Mouse (Mus musculus) midbrain, embryonic 10.5 days (tissue): Measurements from ENCODE around the gene Tmprss11g. TPM values are rescaled to one million over a fixed set of nuclear protein-coding genes. Genes with fewer than 3 reads are reported as not detected.

Source experiments
- polyA plus RNA-seq: library from polyadenylated mRNA; unstranded; fragments of >200 nt; fragmentation: Nextera tagmentation; extraction: Ambion mirVana; gene quantifications from 2 replicates; pipeline ENCODE4 v1.2.1, GENCODE M21; 2016

Tmprss11g gene
- polyA plus RNA-seq, 1 experiment from 2014 or later, result not detected

Other genes starting within 250 kb of the Tmprss11g start
- gene Tmprss11c, start 229.3 kb downstream of the Tmprss11g start, polyA plus RNA-seq, result not detected in 2 replicates
- gene Tmprss11d, start 145.2 kb downstream of the Tmprss11g start, polyA plus RNA-seq, result 0.09 TPM in 1 of 2 replicates, not detected in the other
- gene Tmprss11a, start 49.6 kb downstream of the Tmprss11g start, polyA plus RNA-seq, result not detected in 2 replicates
- gene Tmprss11f, start 113.8 kb upstream of the Tmprss11g start, polyA plus RNA-seq, result not detected in 2 replicates
- gene Tmprss11b, start 157.8 kb upstream of the Tmprss11g start, polyA plus RNA-seq, result not detected in 2 replicates
- gene Tmprss11e, start 227.2 kb upstream of the Tmprss11g start, polyA plus RNA-seq, result not detected in 2 replicates